Mouse (Mus musculus) G1E (cell line): ENCODE measurements at regions not wholly inside any gene's neighbourhood (a gene's known extent, or its start where the extent isn't known, plus 50 kb on each side); places are given as distances from the start of the nearest gene placed in this dataset.

Experiments
- ATAC-seq: 2 replicates; pipeline ENCODE4 v1.8.0; 2016; ENCODE audit warnings: mild to moderate bottlenecking; ENCODE audit not compliant: insufficient number of reproducible peaks, poor library complexity, low FRiP score, severe bottlenecking; ENCODE audit errors: extremely low read depth
- DNase-seq: peaks from one replicate; pipeline ENCODE4 v3.0.0; 2012; ENCODE audit warnings: low spot score
- H3K27me3 ChIP-seq: 2 replicates; pipeline ENCODE4 v1.6.1; 2012; ENCODE audit warnings: mild to moderate bottlenecking, low read length, inconsistent platforms; ENCODE audit not compliant: insufficient read depth
- H3K36me3 ChIP-seq: replicated peaks from 2 replicates; pipeline ENCODE3; 2012; ENCODE audit warnings: mild to moderate bottlenecking, inconsistent platforms
- H3K4me1 ChIP-seq: 2 replicates; pipeline ENCODE4 v1.6.1; 2012; ENCODE audit warnings: low read depth, low read length, inconsistent platforms, mixed read lengths; ENCODE audit not compliant: insufficient read depth
- H3K4me3 ChIP-seq: 2 replicates; pipeline ENCODE4 v1.5.1; 2012; ENCODE audit warnings: low read depth, mild to moderate bottlenecking, inconsistent platforms, low read length, moderate library complexity, mixed read lengths
- H3K9me3 ChIP-seq: replicated peaks from 2 replicates; pipeline ENCODE4 v1.6.1; 2012; ENCODE audit warnings: inconsistent platforms
- CTCF ChIP-seq: IDR thresholded peaks from 2 replicates; pipeline ENCODE4 v1.5.1; 2012; ENCODE audit warnings: low read depth, low read length, inconsistent platforms, mixed read lengths
- GATA1 ChIP-seq: IDR thresholded peaks from 2 replicates; pipeline ENCODE4 v1.6.1; 2012; ENCODE audit warnings: borderline replicate concordance, low read length, inconsistent platforms, mixed read lengths
- GATA2 ChIP-seq: IDR thresholded peaks from 2 replicates; pipeline ENCODE4 v1.6.1; 2012; ENCODE audit warnings: low read depth, low read length, inconsistent platforms, borderline replicate concordance
- POLR2AphosphoS5 ChIP-seq: IDR thresholded peaks from 2 replicates; pipeline ENCODE4 v1.6.1; 2012; ENCODE audit warnings: low read depth, low read length, inconsistent platforms; ENCODE audit not compliant: insufficient replicate concordance
- TAL1 ChIP-seq: conservative IDR thresholded peaks from 2 replicates; pipeline ENCODE4 v1.6.1; 2012; ENCODE audit warnings: low read depth, low read length, inconsistent platforms, mixed read lengths

- Histone ChIP-seq H3K27me3 (no peaks in the 10 kb centered on the region), H3K4me3 (no peak overlapping the region), H3K36me3 (no peaks in the 10 kb centered on the region), H3K4me1 (no peaks in the 10 kb centered on the region; the same call in 1 of the 2 replicates), H3K9me3 (peaks cover 91% of the 10 kb centered on the region)
- ATAC-seq = no peak
- no peak for DNase-seq
- TF ChIP-seq TAL1 (no peak), GATA2 (no peak), GATA1 (no peak), POLR2AphosphoS5 (no peak), CTCF (no peak)
Observed at GRCm38 (mm10) chr8:87231762-87232161, 240.6 kb downstream of the Cbln1 start.

GRCm38 (mm10) chr8:87230096-87230495, 242.3 kb downstream of the Cbln1 start:
- Histone ChIP-seq H3K4me1 (no peaks in the 10 kb centered on the region; the same call in 1 of the 2 replicates), H3K27me3 (no peaks in the 10 kb centered on the region), H3K36me3 (no peaks in the 10 kb centered on the region), H3K9me3 (peaks cover 91% of the 10 kb centered on the region), H3K4me3 (no peak overlapping the region)
- no peak for DNase-seq
- no peak for ATAC-seq
- TF ChIP-seq POLR2AphosphoS5 = no peak
- TF ChIP-seq TAL1 = no peak
- no peak for TF ChIP-seq GATA1
- no peak for TF ChIP-seq GATA2
- no peak for TF ChIP-seq CTCF

GRCm38 (mm10) chr8:87229182-87229581, 243.2 kb downstream of the Cbln1 start:
- Histone ChIP-seq H3K9me3 (peaks cover 87% of the 10 kb centered on the region), H3K4me3 (no peak overlapping the region; the same call in 1 of the 2 replicates), H3K27me3 (no peaks in the 10 kb centered on the region), H3K36me3 (no peaks in the 10 kb centered on the region), H3K4me1 (no peaks in the 10 kb centered on the region; the same call in 1 of the 2 replicates)
- no peak for TF ChIP-seq TAL1
- TF ChIP-seq CTCF = no peak
- no peak for TF ChIP-seq GATA1
- TF ChIP-seq GATA2 = no peak
- no peak for TF ChIP-seq POLR2AphosphoS5
- ATAC-seq (no peak), DNase-seq (no peak)

GRCm38 (mm10) chr8:87228777-87229176, 243.6 kb downstream of the Cbln1 start:
- no peaks in the 10 kb centered on the region; the same call in 1 of the 2 replicates for H3K4me1 ChIP-seq
- ATAC-seq = no peak
- no peaks in the 10 kb centered on the region for H3K27me3 ChIP-seq
- TF ChIP-seq CTCF (no peak), GATA2 (no peak), GATA1 (no peak), POLR2AphosphoS5 (no peak), TAL1 (no peak)
- no peaks in the 10 kb centered on the region for H3K36me3 ChIP-seq
- no peak for DNase-seq
- H3K9me3 ChIP-seq = peaks cover 85% of the 10 kb centered on the region
- H3K4me3 ChIP-seq = no peak overlapping the region; the same call in 1 of the 2 replicates

- Histone ChIP-seq H3K4me1 (no peaks in the 10 kb centered on the region; the same call in 1 of the 2 replicates), H3K4me3 (no peak overlapping the region), H3K27me3 (no peaks in the 10 kb centered on the region), H3K36me3 (no peaks in the 10 kb centered on the region), H3K9me3 (peaks cover 82% of the 10 kb centered on the region)
- ATAC-seq (no peak), DNase-seq (no peak)
- TF ChIP-seq GATA2 (no peak), CTCF (no peak), TAL1 (no peak), POLR2AphosphoS5 (no peak), GATA1 (no peak)
Observed at GRCm38 (mm10) chr8:87225504-87226425, 246.6 kb downstream of the Cbln1 start.

- ATAC-seq (no peak), DNase-seq (no peak)
- H3K4me1 ChIP-seq = no peaks in the 10 kb centered on the region
- no peaks in the 10 kb centered on the region for H3K27me3 ChIP-seq
- no peaks in the 10 kb centered on the region for H3K36me3 ChIP-seq
- H3K4me3 ChIP-seq = no peak overlapping the region
- H3K9me3 ChIP-seq = peaks cover 76% of the 10 kb centered on the region
- no peak for TF ChIP-seq TAL1
Observed at GRCm38 (mm10) chr8:87220581-87220980, 251.8 kb downstream of the Cbln1 start.
